Mouse (Mus musculus): ENCODE results near the gene Cdh22. TPM values are rescaled to one million over a fixed set of nuclear protein-coding genes. Genes with fewer than 3 reads are reported as not detected.

Gene Cdh22
- polyA plus RNA-seq, 1 experiment from 2014 or later, result 12.4 TPM

DNA sequence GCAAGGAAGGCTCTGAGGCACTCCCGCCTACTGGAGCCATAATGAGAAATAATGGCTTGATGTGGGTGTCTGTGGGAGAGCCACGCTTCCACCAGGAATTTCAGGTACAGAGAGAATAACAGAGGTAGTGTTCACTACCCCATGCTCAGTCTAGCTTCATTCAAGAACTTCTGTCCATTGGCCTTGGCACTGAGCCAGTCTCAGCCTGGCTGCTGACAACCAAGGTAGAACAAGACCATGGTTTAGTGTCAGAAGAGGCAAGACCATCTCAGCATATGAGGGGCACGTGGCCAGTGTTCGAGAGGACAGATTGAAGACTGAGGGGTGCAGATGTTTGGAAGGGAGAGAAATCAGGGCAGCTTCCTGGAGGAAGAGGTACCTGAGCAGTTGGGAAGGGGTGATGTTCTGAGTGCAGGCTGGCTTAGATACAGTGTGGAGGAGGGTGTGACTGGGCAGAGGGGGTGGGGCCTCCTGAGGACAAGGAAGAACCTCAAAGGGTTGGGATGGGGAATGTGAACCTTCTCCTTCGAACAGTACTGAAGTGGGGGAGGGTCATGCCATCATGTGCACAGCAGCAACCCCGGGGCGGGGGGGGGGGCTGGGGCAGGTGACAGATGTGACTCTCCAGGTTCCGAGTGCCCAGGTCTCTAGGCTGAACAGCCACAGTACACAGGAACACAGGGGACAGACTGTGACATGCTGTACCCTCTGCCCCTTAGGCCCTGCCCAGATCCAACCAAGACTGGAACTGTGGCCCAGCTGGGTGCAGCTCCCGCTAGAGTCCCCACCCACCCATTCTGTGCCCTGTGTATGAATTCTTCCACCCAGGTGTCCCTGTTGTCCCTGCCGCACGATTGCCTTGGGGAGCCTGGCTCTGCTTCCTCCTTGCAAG, 52.3 kb downstream of the Cdh22 start:
- ATAC-seq (ENCODE audit: low FRiP score) (no peak), DNase-seq (ENCODE audit: low spot score) (no peak)
- Histone ChIP-seq H3K4me2 (replicated peaks) (no peak overlapping the region), H3K4me1 (replicated peaks; ENCODE audit: control insufficient read depth, insufficient read depth, low read length) (peaks cover 28% of the 10 kb centered on the region), H3K9me3 (ENCODE audit: control insufficient read depth, low read length) (no peaks in the 10 kb centered on the region), H3K27me3 (ENCODE audit: control insufficient read depth, insufficient read depth, low read length) (peaks cover 17% of the 10 kb centered on the region), H3K36me3 (replicated peaks; ENCODE audit: control insufficient read depth, insufficient read depth) (no peaks in the 10 kb centered on the region), H3K27ac (no peak overlapping the region), H3K9ac (no peak overlapping the region; the same call in 1 of the 2 replicates), H3K4me3 (replicated peaks; ENCODE audit: low read length) (no peak overlapping the region)
- WGBS, result 62% methylated on average over 11 of the region's 11 CpGs

- H3K4me3 ChIP-seq (replicated peaks; ENCODE audit: low read length), result no peak overlapping the region
- no peak overlapping the region for H3K9ac ChIP-seq
- no peak overlapping the region for H3K27ac ChIP-seq
- H3K9me3 ChIP-seq (ENCODE audit: control insufficient read depth, low read length), result no peaks in the 10 kb centered on the region
- H3K4me1 ChIP-seq (replicated peaks; ENCODE audit: control insufficient read depth, insufficient read depth, low read length), result peaks cover 35% of the 10 kb centered on the region
- H3K4me2 ChIP-seq (replicated peaks), result no peak overlapping the region
- 59% methylated on average over 10 of the region's 10 CpGs for WGBS
- peaks cover 17% of the 10 kb centered on the region for H3K27me3 ChIP-seq (ENCODE audit: control insufficient read depth, insufficient read depth, low read length)
- ATAC-seq (ENCODE audit: low FRiP score) (no peak), DNase-seq (ENCODE audit: low spot score) (no peak)
- H3K36me3 ChIP-seq (replicated peaks; ENCODE audit: control insufficient read depth, insufficient read depth), result no peaks in the 10 kb centered on the region
Measured at GRCm38 (mm10) chr2:165179231-165179630, 55.4 kb downstream of the Cdh22 start.

GRCm38 (mm10) chr2:165176965-165177364, 57.7 kb downstream of the Cdh22 start:
- Histone ChIP-seq H3K4me3 (replicated peaks; ENCODE audit: low read length) (no peak overlapping the region), H3K36me3 (replicated peaks; ENCODE audit: control insufficient read depth, insufficient read depth) (no peaks in the 10 kb centered on the region), H3K4me1 (replicated peaks; ENCODE audit: control insufficient read depth, insufficient read depth, low read length) (peaks cover 23% of the 10 kb centered on the region), H3K9ac (peak overlapping the region; percentile 4; the same call in 1 of the 2 replicates), H3K4me2 (replicated peaks) (0 out of 2 replicates have a peak overlapping the region, but pooled peaks have one; percentile 4), H3K27me3 (ENCODE audit: control insufficient read depth, insufficient read depth, low read length) (peaks cover 21% of the 10 kb centered on the region), H3K27ac (peak overlapping the region; percentile 66), H3K9me3 (ENCODE audit: control insufficient read depth, low read length) (no peaks in the 10 kb centered on the region)
- 5% methylated on average over 9 of the region's 9 CpGs for WGBS
- DNase-seq (ENCODE audit: low spot score) (no peak), ATAC-seq (ENCODE audit: low FRiP score) (no peak; the same call in 1 of the 2 replicates)

- no peak for ATAC-seq (ENCODE audit: low FRiP score)
- no peak overlapping the region for H3K27ac ChIP-seq
- no peaks in the 10 kb centered on the region for H3K9me3 ChIP-seq (ENCODE audit: control insufficient read depth, low read length)
- H3K4me1 ChIP-seq (replicated peaks; ENCODE audit: control insufficient read depth, insufficient read depth, low read length), result peaks cover 21% of the 10 kb centered on the region; the same call in 1 of the 2 replicates
- no peak for DNase-seq (ENCODE audit: low spot score)
- H3K27me3 ChIP-seq (ENCODE audit: control insufficient read depth, insufficient read depth, low read length), result 0 out of 2 replicates have a peak, but pooled peaks cover 5% of the 10 kb centered on the region
- H3K4me2 ChIP-seq (replicated peaks), result no peak overlapping the region
- no peak overlapping the region for H3K9ac ChIP-seq
- H3K36me3 ChIP-seq (replicated peaks; ENCODE audit: control insufficient read depth, insufficient read depth), result no peaks in the 10 kb centered on the region
- no peak overlapping the region for H3K4me3 ChIP-seq (replicated peaks; ENCODE audit: low read length)
- 18% methylated on average over 18 of the region's 18 CpGs for WGBS
Measured at GRCm38 (mm10) chr2:165166664-165167435, 67.8 kb downstream of the Cdh22 start.

- no peak overlapping the region for H3K4me3 ChIP-seq (replicated peaks; ENCODE audit: low read length)
- H3K9me3 ChIP-seq (ENCODE audit: control insufficient read depth, low read length), result no peaks in the 10 kb centered on the region
- 0 out of 2 replicates have a peak, but pooled peaks cover 5% of the 10 kb centered on the region for H3K27me3 ChIP-seq (ENCODE audit: control insufficient read depth, insufficient read depth, low read length)
- 5% methylated on average over 5 of the region's 5 CpGs for WGBS
- H3K27ac ChIP-seq, result no peak overlapping the region
- H3K36me3 ChIP-seq (replicated peaks; ENCODE audit: control insufficient read depth, insufficient read depth), result no peaks in the 10 kb centered on the region
- H3K9ac ChIP-seq, result no peak overlapping the region
- peaks cover 37% of the 10 kb centered on the region for H3K4me1 ChIP-seq (replicated peaks; ENCODE audit: control insufficient read depth, insufficient read depth, low read length)
- DNase-seq (ENCODE audit: low spot score) (no peak), ATAC-seq (ENCODE audit: low FRiP score) (no peak)
- H3K4me2 ChIP-seq (replicated peaks), result no peak overlapping the region
Measured at GRCm38 (mm10) chr2:165162221-165162620, 72.4 kb downstream of the Cdh22 start.

DNA sequence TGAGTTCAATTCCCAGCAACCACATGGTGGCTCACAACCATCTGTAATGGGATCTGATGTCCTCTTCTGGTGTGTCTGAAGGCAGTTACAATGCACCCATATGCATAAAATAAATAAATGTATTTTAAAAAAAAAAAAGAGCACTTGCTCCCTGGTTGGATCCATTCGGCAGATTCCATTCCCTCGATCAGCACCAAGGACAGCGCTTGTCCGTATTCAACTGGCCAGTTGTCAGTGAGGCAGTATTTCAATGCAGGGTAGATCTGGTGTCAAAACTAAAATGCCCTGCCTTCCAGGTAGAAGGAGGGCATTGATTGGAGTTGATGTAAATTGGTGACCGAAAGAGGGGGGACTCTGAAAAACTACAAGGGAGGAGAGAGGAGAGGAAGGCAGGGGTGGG, 74.2 kb downstream of the Cdh22 start:
- H3K36me3 ChIP-seq (replicated peaks; ENCODE audit: control insufficient read depth, insufficient read depth), result no peaks in the 10 kb centered on the region
- no peaks in the 10 kb centered on the region for H3K9me3 ChIP-seq (ENCODE audit: control insufficient read depth, low read length)
- no peak overlapping the region for H3K4me3 ChIP-seq (replicated peaks; ENCODE audit: low read length)
- H3K4me2 ChIP-seq (replicated peaks), result no peak overlapping the region
- DNase-seq (ENCODE audit: low spot score), result no peak
- 23% methylated on average over 5 of the region's 5 CpGs for WGBS
- ATAC-seq (ENCODE audit: low FRiP score), result no peak
- no peak overlapping the region for H3K9ac ChIP-seq
- peaks cover 30% of the 10 kb centered on the region for H3K4me1 ChIP-seq (replicated peaks; ENCODE audit: control insufficient read depth, insufficient read depth, low read length)
- no peaks in the 10 kb centered on the region for H3K27me3 ChIP-seq (ENCODE audit: control insufficient read depth, insufficient read depth, low read length)
- no peak overlapping the region for H3K27ac ChIP-seq

- Histone ChIP-seq H3K27ac (peak overlapping the region; percentile 39), H3K9me3 (ENCODE audit: control insufficient read depth, low read length) (no peaks in the 10 kb centered on the region), H3K27me3 (ENCODE audit: control insufficient read depth, insufficient read depth, low read length) (no peaks in the 10 kb centered on the region), H3K4me1 (replicated peaks; ENCODE audit: control insufficient read depth, insufficient read depth, low read length) (peaks cover 28% of the 10 kb centered on the region), H3K4me3 (replicated peaks; ENCODE audit: low read length) (no peak overlapping the region), H3K36me3 (replicated peaks; ENCODE audit: control insufficient read depth, insufficient read depth) (no peaks in the 10 kb centered on the region), H3K9ac (no peak overlapping the region), H3K4me2 (replicated peaks) (no peak overlapping the region)
- 14% methylated on average over 15 of the region's 15 CpGs for WGBS
- ATAC-seq (ENCODE audit: low FRiP score) (no peak), DNase-seq (ENCODE audit: low spot score) (peak; percentile 74)
Measured at GRCm38 (mm10) chr2:165159055-165159688, 75.5 kb downstream of the Cdh22 start.

- Histone ChIP-seq H3K9me3 (ENCODE audit: control insufficient read depth, low read length) (no peaks in the 10 kb centered on the region), H3K4me1 (replicated peaks; ENCODE audit: control insufficient read depth, insufficient read depth, low read length) (peaks cover 22% of the 10 kb centered on the region), H3K27me3 (ENCODE audit: control insufficient read depth, insufficient read depth, low read length) (no peaks in the 10 kb centered on the region), H3K4me2 (replicated peaks) (no peak overlapping the region), H3K4me3 (replicated peaks; ENCODE audit: low read length) (no peak overlapping the region), H3K27ac (peak overlapping the region; percentile 39), H3K9ac (no peak overlapping the region), H3K36me3 (replicated peaks; ENCODE audit: control insufficient read depth, insufficient read depth) (no peaks in the 10 kb centered on the region)
- WGBS, result 35% methylated on average over 4 of the region's 4 CpGs
- DNase-seq (ENCODE audit: low spot score), result no peak
- ATAC-seq (ENCODE audit: low FRiP score), result no peak
Measured at GRCm38 (mm10) chr2:165158317-165158716, 76.3 kb downstream of the Cdh22 start.

DNA sequence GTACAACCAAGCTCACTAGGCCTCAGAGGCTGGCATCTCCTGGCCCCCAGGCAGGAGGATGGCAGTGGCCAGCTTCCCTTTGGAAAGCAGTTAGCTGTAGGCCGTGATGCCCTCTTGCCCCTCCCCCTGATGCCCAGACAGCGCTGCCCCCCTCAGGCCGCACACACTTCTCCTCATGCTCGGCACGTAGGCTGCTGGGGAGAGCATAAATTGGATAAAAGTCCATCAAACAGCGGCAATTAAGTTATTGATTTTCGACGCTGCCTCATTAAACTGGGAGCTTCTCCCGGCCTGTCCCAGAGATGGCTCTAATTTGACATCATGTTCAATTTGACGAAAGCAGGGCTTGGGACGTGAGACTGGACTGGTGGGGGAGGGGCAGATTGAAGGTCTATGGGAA, 76.8 kb downstream of the Cdh22 start:
- no peak overlapping the region; the same call in 1 of the 2 replicates for H3K9ac ChIP-seq
- 0 out of 2 replicates have a peak overlapping the region, but pooled peaks have one; percentile 39 for H3K27ac ChIP-seq
- WGBS, result 34% methylated on average over 11 of the region's 11 CpGs
- no peaks in the 10 kb centered on the region for H3K9me3 ChIP-seq (ENCODE audit: control insufficient read depth, low read length)
- H3K4me2 ChIP-seq (replicated peaks), result no peak overlapping the region
- H3K4me3 ChIP-seq (replicated peaks; ENCODE audit: low read length), result no peak overlapping the region
- H3K36me3 ChIP-seq (replicated peaks; ENCODE audit: control insufficient read depth, insufficient read depth), result no peaks in the 10 kb centered on the region
- H3K4me1 ChIP-seq (replicated peaks; ENCODE audit: control insufficient read depth, insufficient read depth, low read length), result peaks cover 26% of the 10 kb centered on the region
- ATAC-seq (ENCODE audit: low FRiP score) (no peak), DNase-seq (ENCODE audit: low spot score) (no peak)
- H3K27me3 ChIP-seq (ENCODE audit: control insufficient read depth, insufficient read depth, low read length), result no peaks in the 10 kb centered on the region

Data from hindbrain, embryonic 14.5 days (tissue).